Mouse (Mus musculus): ENCODE results near the gene Thtpa. TPM values are rescaled to one million over a fixed set of nuclear protein-coding genes. Genes with fewer than 3 reads are reported as not detected.

Gene Thtpa
- total and polyA plus RNA-seq, 3 experiments = 9.0 to 13.2 TPM; not detected in 1

- TF ChIP-seq TAL1 (IDR thresholded peaks at IDR 0.05; ENCODE audit: low read length) = no peak
- no peak for TF ChIP-seq TCF12 (IDR thresholded peaks at IDR 0.05; ENCODE audit: low read depth, low read length)
- no peak for TF ChIP-seq JUND (IDR thresholded peaks at IDR 0.05; ENCODE audit: low read depth, low read length)
Measured at GRCm38 (mm10) chr14:55078366-55078989, 16.1 kb upstream of the Thtpa start (continued).

- Histone ChIP-seq H3K4me3 (ENCODE audit: control insufficient read depth in 1 of 2, insufficient read depth in 1 of 2, low read depth in 2 of 2, low read length in 2 of 2) (no peak overlapping the region), H3K9ac (ENCODE audit: control insufficient read depth, low read depth, low read length, poor library complexity, severe bottlenecking) (no peak overlapping the region; the same call in 1 of the 2 replicates), H3K27ac (ENCODE audit: control insufficient read depth, low read depth, low read length) (no peak overlapping the region)
- TF ChIP-seq BHLHE40 (IDR thresholded peaks at IDR 0.05; ENCODE audit: borderline replicate concordance, low read depth, low read length) (no peak), TCF12 (IDR thresholded peaks at IDR 0.05; ENCODE audit: low read depth, low read length) (0 out of 2 replicates have a peak, but pooled peaks have one; percentile 11), TBP (IDR thresholded peaks at IDR 0.05; ENCODE audit: low read depth, low read length) (no peak), MAX (IDR thresholded peaks at IDR 0.05; ENCODE audit: low read length) (peak; percentile 77), UBTF (IDR thresholded peaks at IDR 0.05; ENCODE audit: borderline replicate concordance, insufficient read depth, low read depth, low read length) (no peak), USF1 (IDR thresholded peaks at IDR 0.05; ENCODE audit: low read depth, low read length) (no peak), MAFK (IDR thresholded peaks at IDR 0.05; ENCODE audit: borderline replicate concordance, low read depth, low read length) (no peak), GATA1 (IDR thresholded peaks at IDR 0.05; ENCODE audit: low read depth, low read length) (peak; percentile 82), CHD1 (IDR thresholded peaks at IDR 0.05; ENCODE audit: low read depth, low read length) (no peak), ZKSCAN1 (IDR thresholded peaks at IDR 0.05; ENCODE audit: low read depth, low read length) (no peak), MEF2A (IDR thresholded peaks at IDR 0.05; ENCODE audit: extremely low read depth, insufficient replicate concordance, low read depth, low read length, poor library complexity, severe bottlenecking) (no peak), MAZ (IDR thresholded peaks at IDR 0.05; ENCODE audit: low read depth, low read length) (no peak), GABPA (IDR thresholded peaks at IDR 0.05; ENCODE audit: low read depth, low read length) (no peak), POLR2AphosphoS5 (IDR thresholded peaks at IDR 0.05; ENCODE audit: borderline replicate concordance, low read depth, low read length) (no peak), ZC3H11A (IDR thresholded peaks at IDR 0.05; ENCODE audit: low read depth, low read length) (peak; percentile 46), MYB (IDR thresholded peaks at IDR 0.05; ENCODE audit: low read depth, low read length) (no peak), POLR2AphosphoS2 (IDR thresholded peaks at IDR 0.05; ENCODE audit: low read length) (no peak), RCOR1 (IDR thresholded peaks at IDR 0.05; ENCODE audit: low read depth, low read length) (no peak), USF2 (IDR thresholded peaks at IDR 0.05; ENCODE audit: borderline replicate concordance in 1 of 2, insufficient read depth in 1 of 2, low read depth in 1 of 2, low read length in 2 of 2) (no peak), JUND (IDR thresholded peaks at IDR 0.05; ENCODE audit: low read depth, low read length) (no peak), CTCF (IDR thresholded peaks at IDR 0.05 in 2 of 3, conservative IDR thresholded peaks at IDR 0.05 in 1 of 3; ENCODE audit: control insufficient read depth in 1 of 3, insufficient read depth in 1 of 3, low read depth in 2 of 3, low read length in 3 of 3, poor library complexity in 1 of 3, severe bottlenecking in 1 of 3) (peak; percentile 81 to 90 (median 84)), ETS1 (IDR thresholded peaks at IDR 0.05; ENCODE audit: low read depth, low read length) (no peak), SIN3A (IDR thresholded peaks at IDR 0.05; ENCODE audit: low read length) (no peak), NRF1 (IDR thresholded peaks at IDR 0.05; ENCODE audit: insufficient read depth, low read depth, low read length, poor library complexity, severe bottlenecking) (no peak), ZMIZ1 (IDR thresholded peaks at IDR 0.05; ENCODE audit: low read depth, low read length) (no peak), E2F4 (IDR thresholded peaks at IDR 0.05; ENCODE audit: borderline replicate concordance, low read depth, low read length) (no peak), MYC (IDR thresholded peaks at IDR 0.05; ENCODE audit: low read depth, low read length) (no peak), KAT2A (conservative IDR thresholded peaks at IDR 0.05; ENCODE audit: low read depth, low read length) (no peak), ZNF384 (IDR thresholded peaks at IDR 0.05; ENCODE audit: low read depth, low read length) (no peak), EP300 (IDR thresholded peaks at IDR 0.05; ENCODE audit: low read depth in 1 of 2, low read length in 2 of 2) (no peak), ELF1 (IDR thresholded peaks at IDR 0.05; ENCODE audit: low read depth, low read length) (no peak)
Measured at GRCm38 (mm10) chr14:55079214-55079970, 15.2 kb upstream of the Thtpa start.

More at GRCm38 (mm10) chr14:55079214-55079970, 15.2 kb upstream of the Thtpa start:
- H3K9me3 ChIP-seq (replicated peaks; ENCODE audit: insufficient read depth, low read length) = no peaks in the 10 kb centered on the region
- H3K79me2 ChIP-seq (ENCODE audit: control insufficient read depth, insufficient read depth, low read length, poor library complexity) = no peaks in the 10 kb centered on the region
- H3K27me3 ChIP-seq (ENCODE audit: control insufficient read depth in 1 of 2, insufficient read depth in 2 of 2, low read length in 2 of 2) = no peaks in the 10 kb centered on the region
- H3K4me1 ChIP-seq (ENCODE audit: control insufficient read depth in 1 of 2, insufficient read depth in 2 of 2, low read length in 2 of 2) = peaks cover 0 to 12% of the 10 kb centered on the region in 2 experiments; a peak in 2 of 4 replicates
- DNase-seq (ENCODE audit: low read depth, low spot score) = peak; percentile 76
- no peaks in the 10 kb centered on the region for H3K36me3 ChIP-seq (ENCODE audit: control insufficient read depth in 1 of 2, insufficient read depth in 2 of 2, low read length in 2 of 2)

Data from MEL (cell line).